Mouse (Mus musculus) intestine, postnatal 0 days (tissue): ENCODE measurements around the gene Als2cr12. TPM values are rescaled to one million over a fixed set of nuclear protein-coding genes. Genes with fewer than 3 reads are reported as not detected.
A peak's percentile ranks its signal among the peaks of the same experiment; 100 is the strongest.

Experiments used
- ATAC-seq: fragments of 200-750 bp; cut with Nextera tagmentation; 2 replicates; pipeline ENCODE4 v1.8.0; 2017; ENCODE audit warnings: mild to moderate bottlenecking, moderate TSS enrichment, moderate library complexity
- H3K27ac ChIP-seq: fragments of 300-500 bp; sonication (generic); 2 replicates; pipeline ENCODE4 v1.5.1; 2014; ENCODE audit warnings: mild to moderate bottlenecking, low read depth, low read length, moderate library complexity
- H3K27me3 ChIP-seq: fragments of 300-500 bp; sonication (generic); replicated peaks from 2 replicates; pipeline ENCODE4 v1.6.1; 2014; ENCODE audit warnings: low read length, mixed read lengths; ENCODE audit not compliant: control insufficient read depth, insufficient read depth
- H3K36me3 ChIP-seq: fragments of 300-500 bp; sonication (generic); 2 replicates; pipeline ENCODE4 v1.6.1; 2014; ENCODE audit warnings: mild to moderate bottlenecking, moderate library complexity; ENCODE audit not compliant: control insufficient read depth, insufficient read depth
- H3K4me1 ChIP-seq: fragments of 300-500 bp; sonication (generic); replicated peaks from 2 replicates; pipeline ENCODE4 v1.6.1; 2014; ENCODE audit warnings: antibody characterized with exemption, low read length, mixed read lengths; ENCODE audit not compliant: control insufficient read depth, insufficient read depth
- H3K4me2 ChIP-seq: fragments of 300-500 bp; sonication (generic); replicated peaks from 2 replicates; pipeline ENCODE4 v1.6.1; 2014; ENCODE audit warnings: low read depth, mild to moderate bottlenecking, moderate library complexity
- H3K4me3 ChIP-seq: fragments of 300-500 bp; sonication (generic); 2 replicates; pipeline ENCODE4 v1.5.1; 2014; ENCODE audit warnings: low read depth, low read length
- H3K9ac ChIP-seq: fragments of 300-500 bp; sonication (generic); 2 replicates; pipeline ENCODE4 v1.6.1; 2014; ENCODE audit warnings: mild to moderate bottlenecking, low read depth, low read length
- H3K9me3 ChIP-seq: fragments of 300-500 bp; sonication (generic); 2 replicates; pipeline ENCODE4 v1.6.1; 2016; ENCODE audit warnings: mixed run types; ENCODE audit not compliant: control insufficient read depth
- CTCF ChIP-seq: sonication (generic); IDR thresholded peaks from 2 replicates; pipeline ENCODE4 v1.5.1; 2016; ENCODE audit warnings: low read depth, mild to moderate bottlenecking, control low read depth, antibody characterized with exemption, moderate library complexity
- WGBS: fragments of 180-500 bp; shearing (Covaris S2); extraction: QIAGEN DNeasy Blood & Tissue Kit; methylation state at CpG from one replicate; pipeline ENCODE4 v1.1.7; 2014; 5-methylcytosine and 5-hydroxymethylcytosine counted together
- polyA plus RNA-seq: library from polyadenylated mRNA; unstranded; fragments of >200 nt; fragmentation: Nextera tagmentation; extraction: Ambion mirVana; gene quantifications from 2 replicates; pipeline ENCODE4 v1.2.1, GENCODE M21; 2015

Als2cr12 gene
- polyA plus RNA-seq, 1 experiment from 2014 or later = 10.6 TPM

DNA sequence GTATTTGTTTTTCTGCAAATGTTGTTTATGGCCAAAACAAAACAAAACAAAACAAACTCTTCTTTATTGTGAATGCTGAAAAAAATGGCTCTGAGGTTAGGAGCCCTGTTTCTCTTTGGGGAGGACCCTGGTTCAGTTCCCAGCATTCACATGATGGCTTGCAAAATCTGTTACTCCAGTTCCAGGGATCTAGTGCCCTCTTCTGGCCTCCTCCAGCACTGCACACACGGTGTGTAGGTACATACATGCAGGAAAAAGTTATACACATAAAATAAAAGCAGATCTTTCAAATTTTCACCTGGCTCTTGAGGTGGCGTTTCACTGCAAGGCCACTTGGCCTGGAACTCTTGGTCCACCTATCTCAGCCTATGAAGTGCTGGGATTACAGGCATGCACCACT lies 77.0 kb downstream of the Als2cr12 start:
- no peak for ATAC-seq

DNA sequence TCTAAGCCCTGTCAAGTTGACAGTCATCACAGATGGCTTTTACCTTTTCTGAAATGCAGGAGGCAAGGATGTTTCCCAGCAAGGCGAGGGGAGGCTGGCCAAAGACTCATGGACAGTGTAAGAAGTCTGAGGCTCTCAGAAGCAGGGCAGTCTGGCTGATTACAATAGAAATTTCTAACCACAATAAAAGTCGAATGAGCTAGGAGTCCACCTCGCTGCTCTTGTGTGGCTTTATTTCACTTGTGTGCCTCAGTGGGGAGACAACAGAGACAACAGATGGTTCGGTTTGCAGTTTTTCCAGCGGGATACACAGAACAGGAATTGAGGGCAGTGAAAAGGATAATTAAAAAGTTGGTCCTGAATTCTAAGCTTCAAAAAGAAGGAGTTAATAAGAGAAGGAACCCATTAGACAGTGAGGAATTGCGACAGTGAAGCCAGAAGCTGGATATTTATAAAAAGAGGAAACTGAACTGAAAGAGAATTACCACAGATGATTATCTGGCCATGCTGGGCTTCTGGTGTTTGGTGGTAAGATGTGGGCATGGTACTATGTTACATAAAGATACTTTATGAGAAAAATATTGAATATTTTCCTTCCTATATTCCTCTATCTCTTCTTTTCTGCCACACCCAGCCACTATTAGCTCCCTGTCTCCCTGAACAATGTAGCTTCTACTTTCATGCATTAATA lies 77.7 kb downstream of the Als2cr12 start:
- Histone ChIP-seq H3K9me3 (0 out of 2 replicates have a peak, but pooled peaks cover 4% of the 10 kb centered on the region), H3K27ac (no peak overlapping the region), H3K9ac (no peak overlapping the region), H3K36me3 (no peaks in the 10 kb centered on the region), H3K27me3 (no peaks in the 10 kb centered on the region), H3K4me2 (no peak overlapping the region), H3K4me1 (peaks cover 4% of the 10 kb centered on the region; the same call in 1 of the 2 replicates), H3K4me3 (no peak overlapping the region)
- TF ChIP-seq CTCF = no peak
- WGBS = 74% methylated on average over 6 of the region's 6 CpGs
- ATAC-seq = no peak

More for the DNA sequence above, 77.0 kb downstream of the Als2cr12 start:
- Histone ChIP-seq H3K4me2 (no peak overlapping the region), H3K4me3 (no peak overlapping the region), H3K36me3 (no peaks in the 10 kb centered on the region), H3K27me3 (no peaks in the 10 kb centered on the region), H3K9ac (no peak overlapping the region), H3K9me3 (0 out of 2 replicates have a peak, but pooled peaks cover 4% of the 10 kb centered on the region), H3K4me1 (peaks cover 4% of the 10 kb centered on the region; the same call in 1 of the 2 replicates), H3K27ac (no peak overlapping the region)
- TF ChIP-seq CTCF = 0 out of 2 replicates have a peak, but pooled peaks have one; percentile 27
- WGBS = 82% methylated on average over 2 of the region's 2 CpGs

GRCm38 (mm10) chr1:58617076-58617475 lies 78.7 kb downstream of the Als2cr12 start:
- H3K4me1 ChIP-seq = peaks cover 4% of the 10 kb centered on the region; the same call in 1 of the 2 replicates
- 61% methylated on average over 5 of the region's 5 CpGs for WGBS
- 0 out of 2 replicates have a peak, but pooled peaks cover 4% of the 10 kb centered on the region for H3K9me3 ChIP-seq
- H3K36me3 ChIP-seq = no peaks in the 10 kb centered on the region
- no peaks in the 10 kb centered on the region for H3K27me3 ChIP-seq
- H3K4me3 ChIP-seq = no peak overlapping the region
- no peak overlapping the region for H3K9ac ChIP-seq
- H3K27ac ChIP-seq = no peak overlapping the region
- TF ChIP-seq CTCF = no peak
- no peak for ATAC-seq
- H3K4me2 ChIP-seq = no peak overlapping the region

DNA sequence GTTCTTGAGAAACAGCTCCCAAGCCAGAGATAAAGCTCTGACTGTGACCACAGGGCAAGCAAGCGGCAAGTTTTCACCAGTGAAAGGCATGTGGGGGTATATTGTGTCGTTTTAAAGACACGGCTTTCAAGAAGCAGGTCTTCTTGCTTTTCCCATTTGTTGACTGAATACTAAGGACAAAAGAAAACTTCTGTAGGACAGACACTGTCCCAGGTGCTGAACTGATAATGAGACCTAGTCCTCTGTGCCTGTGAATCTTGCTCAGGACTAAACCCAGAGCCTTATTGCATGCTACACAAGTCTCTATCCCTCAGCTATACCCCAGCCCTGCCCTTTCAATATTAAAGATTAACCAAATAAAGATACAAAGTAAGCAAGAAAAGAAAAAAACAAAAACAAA lies 79.6 kb downstream of the Als2cr12 start:
- 56% methylated on average over 3 of the region's 3 CpGs for whole genome bisulfite sequencing
- peak overlapping the region; percentile 5; the same call in 1 of the 2 replicates for H3K27ac ChIP-seq
- no peak overlapping the region for H3K4me3 ChIP-seq

DNA sequence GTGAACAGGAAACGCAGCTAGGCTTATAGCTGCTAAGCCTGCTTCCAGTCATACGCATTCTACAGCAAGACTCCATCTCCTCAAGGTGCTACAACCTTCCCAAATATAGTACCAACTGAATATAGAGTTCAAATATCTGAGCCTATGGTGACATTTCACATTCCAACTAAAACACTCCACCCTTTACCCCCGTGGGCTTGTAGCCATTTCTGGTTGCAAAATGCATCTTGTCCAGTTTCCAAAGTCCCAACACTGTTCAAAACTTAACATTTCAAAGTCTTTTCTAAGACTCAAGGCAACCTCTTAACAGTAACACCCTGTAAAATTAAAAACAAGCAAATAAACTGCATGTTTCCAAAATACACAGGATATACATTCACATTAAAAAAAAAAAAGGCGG lies 80.6 kb downstream of the Als2cr12 start:
- Histone ChIP-seq H3K9ac (no peak overlapping the region), H3K9me3 (0 out of 2 replicates have a peak, but pooled peaks cover 4% of the 10 kb centered on the region), H3K4me3 (no peak overlapping the region), H3K4me1 (peaks cover 6% of the 10 kb centered on the region; the same call in 1 of the 2 replicates), H3K36me3 (no peaks in the 10 kb centered on the region), H3K27ac (0 out of 2 replicates have a peak overlapping the region, but pooled peaks have one; percentile 5), H3K4me2 (no peak overlapping the region), H3K27me3 (no peaks in the 10 kb centered on the region)
- TF ChIP-seq CTCF = no peak
- ATAC-seq = no peak
- 86% methylated on average over 4 of the region's 4 CpGs for WGBS

More for the DNA sequence above, 79.6 kb downstream of the Als2cr12 start:
- TF ChIP-seq CTCF = no peak
- peaks cover 4% of the 10 kb centered on the region; the same call in 1 of the 2 replicates for H3K4me1 ChIP-seq
- 0 out of 2 replicates have a peak, but pooled peaks cover 4% of the 10 kb centered on the region for H3K9me3 ChIP-seq
- no peaks in the 10 kb centered on the region for H3K36me3 ChIP-seq
- H3K9ac ChIP-seq = no peak overlapping the region
- ATAC-seq = no peak
- H3K4me2 ChIP-seq = no peak overlapping the region
- H3K27me3 ChIP-seq = no peaks in the 10 kb centered on the region

DNA sequence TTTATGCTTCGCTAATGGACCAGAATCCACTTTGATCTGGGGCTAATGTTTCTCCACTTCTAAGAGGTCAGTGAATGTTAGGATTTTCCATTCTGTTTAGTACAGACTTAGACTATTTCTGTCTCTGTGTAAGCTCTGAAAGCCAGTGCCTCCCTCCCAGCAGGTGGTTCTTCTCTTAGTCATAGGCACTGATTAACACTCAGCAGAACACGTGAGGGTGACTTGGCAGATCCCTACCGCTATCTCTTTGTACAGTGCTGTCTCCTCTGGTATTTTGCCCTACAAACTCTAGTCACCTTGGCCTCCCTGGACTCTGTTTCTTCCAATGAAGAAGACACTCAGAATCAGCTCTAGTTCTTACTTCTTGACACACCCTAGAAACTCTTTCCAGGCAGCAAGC lies 81.4 kb downstream of the Als2cr12 start:
- Histone ChIP-seq H3K27me3 (no peaks in the 10 kb centered on the region), H3K9ac (no peak overlapping the region)
- WGBS = 48% methylated on average over 3 of the region's 3 CpGs

More for the DNA sequence above, 81.4 kb downstream of the Als2cr12 start:
- no peak overlapping the region for H3K27ac ChIP-seq
- no peak for TF ChIP-seq CTCF
- H3K36me3 ChIP-seq = no peaks in the 10 kb centered on the region
- H3K9me3 ChIP-seq = 0 out of 2 replicates have a peak, but pooled peaks cover 4% of the 10 kb centered on the region
- H3K4me1 ChIP-seq = peaks cover 6% of the 10 kb centered on the region; the same call in 1 of the 2 replicates
- H3K4me3 ChIP-seq = no peak overlapping the region
- ATAC-seq = peak; percentile 88
- H3K4me2 ChIP-seq = no peak overlapping the region
